Mouse (Mus musculus) heart, adult 2 months (tissue): ENCODE data around the gene BC067074.

Source experiments
- CTCF ChIP-seq: fragments of 200-600 bp; IDR thresholded peaks from 2 replicates; pipeline ENCODE4 v1.8.1; 2022; ENCODE audit warnings: antibody characterized with exemption, mild to moderate bottlenecking, moderate library complexity
- EP300 ChIP-seq: fragments of 200-500 bp; IDR thresholded peaks from 2 replicates; pipeline ENCODE4 v1.6.1; 2011; ENCODE audit warnings: low read depth, low read length, control low read depth; ENCODE audit not compliant: insufficient read depth

GRCm38 (mm10) chr13:113373291-113374083 is 80.5 kb downstream of the BC067074 start:
- TF ChIP-seq EP300, result no peak
- TF ChIP-seq CTCF, result no peak
